Mouse (Mus musculus): Measurements from ENCODE around the gene Tie1.

DNA sequence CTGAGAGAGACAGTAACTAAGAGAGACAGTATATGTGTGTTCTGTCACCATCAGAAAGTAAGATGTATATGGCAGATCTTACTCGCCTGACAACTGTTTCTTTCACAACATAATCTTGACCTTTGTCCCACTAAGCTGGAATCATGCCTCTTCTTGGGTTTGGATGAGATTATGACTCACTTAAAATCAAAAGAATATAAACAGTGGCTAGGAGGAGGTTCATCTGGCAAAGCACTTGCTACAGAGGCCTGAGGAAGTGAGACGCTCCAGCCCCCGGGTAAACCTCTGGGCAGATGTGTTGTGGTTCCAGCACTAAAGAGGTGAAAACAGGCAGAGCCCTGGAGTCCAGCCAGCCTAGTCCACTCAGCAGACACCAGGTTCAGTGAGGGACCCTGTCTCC lies 15.7 kb upstream of the Tie1 start:
- TF ChIP-seq CTCF (IDR thresholded peaks at IDR 0.05; ENCODE audit: extremely low read depth, insufficient read length, insufficient replicate concordance, low read depth, low read length) (no peak), POLR2A (IDR thresholded peaks at IDR 0.05; ENCODE audit: low read depth, low read length) (no peak)

Measured in small intestine, adult 2 months (tissue).